Mouse (Mus musculus): ENCODE measurements around the gene Dlx3. TPM values are rescaled to one million over a fixed set of nuclear protein-coding genes. Genes with fewer than 3 reads are reported as not detected.

Dlx3 gene
- polyA plus RNA-seq, 1 experiment from 2014 or later: 8.0 TPM

DNA sequence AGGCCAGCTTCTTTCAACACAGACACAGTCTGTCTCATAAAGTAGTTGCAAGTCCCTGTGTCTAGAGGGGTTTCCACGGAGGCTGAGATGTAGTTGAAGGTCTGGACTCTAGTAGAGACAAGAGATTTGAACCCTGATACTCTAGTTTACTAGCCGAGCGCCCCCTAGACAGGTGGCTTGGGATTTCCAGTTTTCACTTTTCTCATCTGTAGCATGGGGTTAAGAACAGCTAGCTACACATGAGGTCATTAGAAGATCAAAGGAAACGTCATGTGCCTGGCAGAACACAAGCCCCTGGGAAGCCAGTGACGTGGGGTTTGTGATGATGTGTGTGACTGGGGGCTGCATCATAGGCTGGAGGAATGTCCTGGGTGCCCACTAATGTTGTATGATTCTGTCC is 37.4 kb downstream of the Dlx3 start:
- no peaks in the 10 kb centered on the region for H3K36me3 ChIP-seq (ENCODE audit: control insufficient read depth, insufficient read depth, low read length)

DNA sequence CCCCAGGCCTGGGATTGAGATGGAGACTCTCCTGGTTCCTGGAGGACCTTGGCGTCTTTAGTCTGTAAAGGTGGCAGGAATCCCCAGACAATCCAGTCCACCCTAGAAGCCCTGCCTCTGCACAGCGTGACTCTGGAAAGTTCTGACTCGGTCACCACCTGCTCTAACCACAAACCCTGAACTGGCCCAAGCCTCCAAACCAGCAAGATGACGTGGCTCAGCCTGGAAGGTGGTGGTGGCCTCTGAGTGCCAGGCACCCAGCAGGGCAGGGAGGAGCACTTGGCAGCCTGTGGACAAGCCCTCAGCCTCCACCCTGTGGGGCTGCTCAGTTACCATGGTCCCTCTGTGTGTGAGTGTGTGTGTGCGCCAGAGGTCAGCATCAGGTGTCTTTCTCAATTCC is 38.0 kb downstream of the Dlx3 start:
- H3K9me3 ChIP-seq (ENCODE audit: control insufficient read depth, low read length): no peaks in the 10 kb centered on the region
- no peak overlapping the region for H3K9ac ChIP-seq (ENCODE audit: low read length)
- no peak overlapping the region for H3K27ac ChIP-seq (replicated peaks)
- no peaks in the 10 kb centered on the region for H3K36me3 ChIP-seq (ENCODE audit: control insufficient read depth, insufficient read depth, low read length)
- no peak for DNase-seq (ENCODE audit: low spot score)
- no peak for ATAC-seq (ENCODE audit: low FRiP score, low TSS enrichment)
- no peaks in the 10 kb centered on the region for H3K4me1 ChIP-seq (replicated peaks; ENCODE audit: control insufficient read depth, insufficient read depth)
- no peak overlapping the region for H3K4me3 ChIP-seq (ENCODE audit: low read depth, low read length)
- no peaks in the 10 kb centered on the region for H3K27me3 ChIP-seq (ENCODE audit: control insufficient read depth, insufficient read depth, low read length)
- H3K4me2 ChIP-seq (replicated peaks; ENCODE audit: low read depth): no peak overlapping the region
- TF ChIP-seq CTCF (IDR thresholded peaks at IDR 0.05; ENCODE audit: low read depth): no peak
- 71% methylated on average over 5 of the region's 5 CpGs for WGBS

More for the DNA sequence above, 37.4 kb downstream of the Dlx3 start:
- 65% methylated on average over 5 of the region's 5 CpGs for WGBS
- no peaks in the 10 kb centered on the region for H3K27me3 ChIP-seq (ENCODE audit: control insufficient read depth, insufficient read depth, low read length)
- no peak for DNase-seq (ENCODE audit: low spot score)
- H3K9ac ChIP-seq (ENCODE audit: low read length): no peak overlapping the region
- no peak overlapping the region for H3K4me3 ChIP-seq (ENCODE audit: low read depth, low read length)
- H3K4me1 ChIP-seq (replicated peaks; ENCODE audit: control insufficient read depth, insufficient read depth): no peaks in the 10 kb centered on the region
- no peak for ATAC-seq (ENCODE audit: low FRiP score, low TSS enrichment)
- no peak overlapping the region for H3K4me2 ChIP-seq (replicated peaks; ENCODE audit: low read depth)
- TF ChIP-seq CTCF (IDR thresholded peaks at IDR 0.05; ENCODE audit: low read depth) (no peak), EP300 (optimal IDR thresholded peaks at IDR 0.05) (no peak)
- H3K9me3 ChIP-seq (ENCODE audit: control insufficient read depth, low read length): no peaks in the 10 kb centered on the region
- H3K27ac ChIP-seq (replicated peaks): no peak overlapping the region

GRCm38 (mm10) chr11:95159763-95160371 is 39.9 kb downstream of the Dlx3 start:
- Histone ChIP-seq H3K27me3 (ENCODE audit: control insufficient read depth, insufficient read depth, low read length) (no peaks in the 10 kb centered on the region), H3K27ac (replicated peaks) (no peak overlapping the region), H3K4me3 (ENCODE audit: low read depth, low read length) (no peak overlapping the region), H3K4me2 (replicated peaks; ENCODE audit: low read depth) (no peak overlapping the region), H3K9me3 (ENCODE audit: control insufficient read depth, low read length) (no peaks in the 10 kb centered on the region), H3K36me3 (ENCODE audit: control insufficient read depth, insufficient read depth, low read length) (no peaks in the 10 kb centered on the region), H3K4me1 (replicated peaks; ENCODE audit: control insufficient read depth, insufficient read depth) (no peaks in the 10 kb centered on the region), H3K9ac (ENCODE audit: low read length) (no peak overlapping the region)
- TF ChIP-seq CTCF (IDR thresholded peaks at IDR 0.05; ENCODE audit: low read depth): no peak
- TF ChIP-seq EP300 (optimal IDR thresholded peaks at IDR 0.05): no peak
- 77% methylated on average over 8 of the region's 8 CpGs for WGBS
- 0 out of 2 replicates have a peak, but pooled peaks have one; percentile 24 for ATAC-seq (ENCODE audit: low FRiP score, low TSS enrichment)
- no peak for DNase-seq (ENCODE audit: low spot score)

DNA sequence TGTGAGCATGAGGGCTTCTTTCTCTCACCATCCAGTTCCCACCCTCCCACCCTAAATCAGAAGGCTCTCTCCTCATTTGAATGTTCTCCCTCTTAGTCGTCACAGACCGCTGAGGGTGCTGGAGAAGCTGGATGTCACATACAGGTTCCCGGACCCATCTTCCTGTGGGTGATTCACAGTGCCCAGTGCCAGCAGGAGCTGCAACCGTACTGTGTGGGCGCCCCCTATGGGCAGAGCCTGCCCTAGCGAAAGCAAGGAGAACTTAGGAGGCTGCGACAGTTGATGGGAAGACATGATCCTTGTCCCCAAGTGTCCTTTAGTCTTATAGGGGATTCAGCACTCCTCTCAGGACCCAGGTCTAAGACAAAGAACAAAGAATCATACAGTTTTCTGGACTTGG is 40.8 kb downstream of the Dlx3 start:
- no peak for TF ChIP-seq EP300 (optimal IDR thresholded peaks at IDR 0.05)
- TF ChIP-seq CTCF (IDR thresholded peaks at IDR 0.05; ENCODE audit: low read depth): peak; percentile 57
- H3K36me3 ChIP-seq (ENCODE audit: control insufficient read depth, insufficient read depth, low read length): no peaks in the 10 kb centered on the region
- H3K4me2 ChIP-seq (replicated peaks; ENCODE audit: low read depth): no peak overlapping the region
- H3K9me3 ChIP-seq (ENCODE audit: control insufficient read depth, low read length): no peaks in the 10 kb centered on the region
- ATAC-seq (ENCODE audit: low FRiP score, low TSS enrichment) (no peak), DNase-seq (ENCODE audit: low spot score) (no peak)
- no peaks in the 10 kb centered on the region for H3K27me3 ChIP-seq (ENCODE audit: control insufficient read depth, insufficient read depth, low read length)
- WGBS: 55% methylated on average over 7 of the region's 7 CpGs
- no peak overlapping the region for H3K4me3 ChIP-seq (ENCODE audit: low read depth, low read length)
- no peaks in the 10 kb centered on the region for H3K4me1 ChIP-seq (replicated peaks; ENCODE audit: control insufficient read depth, insufficient read depth)
- H3K9ac ChIP-seq (ENCODE audit: low read length): no peak overlapping the region
- no peak overlapping the region for H3K27ac ChIP-seq (replicated peaks)

GRCm38 (mm10) chr11:95161708-95162107 is 41.8 kb downstream of the Dlx3 start:
- Histone ChIP-seq H3K27ac (replicated peaks) (no peak overlapping the region), H3K4me1 (replicated peaks; ENCODE audit: control insufficient read depth, insufficient read depth) (no peaks in the 10 kb centered on the region), H3K9ac (ENCODE audit: low read length) (no peak overlapping the region), H3K4me2 (replicated peaks; ENCODE audit: low read depth) (no peak overlapping the region), H3K27me3 (ENCODE audit: control insufficient read depth, insufficient read depth, low read length) (no peaks in the 10 kb centered on the region), H3K36me3 (ENCODE audit: control insufficient read depth, insufficient read depth, low read length) (no peaks in the 10 kb centered on the region), H3K9me3 (ENCODE audit: control insufficient read depth, low read length) (no peaks in the 10 kb centered on the region), H3K4me3 (ENCODE audit: low read depth, low read length) (no peak overlapping the region)
- ATAC-seq (ENCODE audit: low FRiP score, low TSS enrichment): no peak
- TF ChIP-seq EP300 (optimal IDR thresholded peaks at IDR 0.05): no peak
- TF ChIP-seq CTCF (IDR thresholded peaks at IDR 0.05; ENCODE audit: low read depth): no peak
- 80% methylated on average over 4 of the region's 4 CpGs for WGBS
- DNase-seq (ENCODE audit: low spot score): no peak

DNA sequence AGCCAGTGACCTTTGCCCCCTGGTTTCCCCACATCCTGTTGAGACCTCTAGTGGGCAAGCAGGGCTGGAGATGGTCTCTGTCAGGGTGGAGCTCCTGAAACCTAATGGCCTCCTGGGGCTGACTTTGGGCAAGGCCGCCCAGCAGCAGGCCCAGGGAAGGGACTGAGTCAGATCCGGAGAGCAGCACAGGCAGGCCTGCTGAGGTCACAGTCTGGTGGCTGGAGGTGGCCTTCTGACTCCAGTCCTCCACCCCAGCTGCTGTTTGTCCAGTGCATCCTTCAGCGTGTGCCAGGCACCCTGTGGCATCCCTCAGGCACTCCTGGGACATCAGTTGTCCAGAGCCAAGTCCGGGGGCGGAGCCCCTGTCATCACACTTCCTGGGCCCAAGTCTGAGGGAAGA is 45.9 kb downstream of the Dlx3 start:
- ATAC-seq (ENCODE audit: low FRiP score, low TSS enrichment) (no peak), DNase-seq (ENCODE audit: low spot score) (no peak)
- no peaks in the 10 kb centered on the region for H3K9me3 ChIP-seq (ENCODE audit: control insufficient read depth, low read length)
- H3K4me3 ChIP-seq (ENCODE audit: low read depth, low read length): no peak overlapping the region
- H3K9ac ChIP-seq (ENCODE audit: low read length): no peak overlapping the region
- H3K27ac ChIP-seq (replicated peaks): no peak overlapping the region
- H3K27me3 ChIP-seq (ENCODE audit: control insufficient read depth, insufficient read depth, low read length): no peaks in the 10 kb centered on the region
- H3K4me2 ChIP-seq (replicated peaks; ENCODE audit: low read depth): no peak overlapping the region
- TF ChIP-seq CTCF (IDR thresholded peaks at IDR 0.05; ENCODE audit: low read depth) (no peak), EP300 (optimal IDR thresholded peaks at IDR 0.05) (no peak)
- 72% methylated on average over 5 of the region's 5 CpGs for WGBS
- H3K4me1 ChIP-seq (replicated peaks; ENCODE audit: control insufficient read depth, insufficient read depth): no peaks in the 10 kb centered on the region
- no peaks in the 10 kb centered on the region for H3K36me3 ChIP-seq (ENCODE audit: control insufficient read depth, insufficient read depth, low read length)

Other genes starting within 250 kb of the Dlx3 start
- gene Col1a1, start 183.9 kb upstream of the Dlx3 start, polyA plus RNA-seq (2015; fragmentation: Nextera tagmentation; extraction: Ambion mirVana): 816 and 869 TPM in 2 replicates
- not detected in 2 replicates for gene Hils1, start 152.5 kb upstream of the Dlx3 start, polyA plus RNA-seq (2015; fragmentation: Nextera tagmentation; extraction: Ambion mirVana)
- gene Sgca, start 143.8 kb upstream of the Dlx3 start, polyA plus RNA-seq (2015; fragmentation: Nextera tagmentation; extraction: Ambion mirVana): 0.47 and 0.80 TPM in 2 replicates
- gene Ppp1r9b, start 129.1 kb upstream of the Dlx3 start, polyA plus RNA-seq (2015; fragmentation: Nextera tagmentation; extraction: Ambion mirVana): 4.9 and 5.4 TPM in 2 replicates
- 6.7 and 7.2 TPM in 2 replicates for gene Samd14, start 110.2 kb upstream of the Dlx3 start, polyA plus RNA-seq (2015; fragmentation: Nextera tagmentation; extraction: Ambion mirVana)
- gene Pdk2, start 78.8 kb upstream of the Dlx3 start, polyA plus RNA-seq (2015; fragmentation: Nextera tagmentation; extraction: Ambion mirVana): 29.8 and 39.0 TPM in 2 replicates
- gene Itga3, start 43.3 kb upstream of the Dlx3 start, polyA plus RNA-seq (2015; fragmentation: Nextera tagmentation; extraction: Ambion mirVana): 15.6 and 17.0 TPM in 2 replicates
- 1.6 and 1.7 TPM in 2 replicates for gene Dlx4, start 26.1 kb downstream of the Dlx3 start, polyA plus RNA-seq (2015; fragmentation: Nextera tagmentation; extraction: Ambion mirVana)
- 0.25 and 0.29 TPM in 2 replicates for gene Tac4, start 141.4 kb downstream of the Dlx3 start, polyA plus RNA-seq (2015; fragmentation: Nextera tagmentation; extraction: Ambion mirVana)
- 25.0 and 27.2 TPM in 2 replicates for gene Kat7, start 190.1 kb downstream of the Dlx3 start, polyA plus RNA-seq (2015; fragmentation: Nextera tagmentation; extraction: Ambion mirVana)
- gene Fam117a, start 216.9 kb downstream of the Dlx3 start, polyA plus RNA-seq (2015; fragmentation: Nextera tagmentation; extraction: Ambion mirVana): 5.7 and 6.7 TPM in 2 replicates

All from stomach, postnatal 0 days (tissue).